Mouse (Mus musculus) retina, adult 2 months (tissue): ENCODE measurements around the gene Tmem192.

Experiments
- DNase-seq: peaks from one replicate; pipeline ENCODE4 v3.0.0-alpha.2; 2012; ENCODE audit warnings: low read depth, low spot score

The Tmem192 gene

DNA sequence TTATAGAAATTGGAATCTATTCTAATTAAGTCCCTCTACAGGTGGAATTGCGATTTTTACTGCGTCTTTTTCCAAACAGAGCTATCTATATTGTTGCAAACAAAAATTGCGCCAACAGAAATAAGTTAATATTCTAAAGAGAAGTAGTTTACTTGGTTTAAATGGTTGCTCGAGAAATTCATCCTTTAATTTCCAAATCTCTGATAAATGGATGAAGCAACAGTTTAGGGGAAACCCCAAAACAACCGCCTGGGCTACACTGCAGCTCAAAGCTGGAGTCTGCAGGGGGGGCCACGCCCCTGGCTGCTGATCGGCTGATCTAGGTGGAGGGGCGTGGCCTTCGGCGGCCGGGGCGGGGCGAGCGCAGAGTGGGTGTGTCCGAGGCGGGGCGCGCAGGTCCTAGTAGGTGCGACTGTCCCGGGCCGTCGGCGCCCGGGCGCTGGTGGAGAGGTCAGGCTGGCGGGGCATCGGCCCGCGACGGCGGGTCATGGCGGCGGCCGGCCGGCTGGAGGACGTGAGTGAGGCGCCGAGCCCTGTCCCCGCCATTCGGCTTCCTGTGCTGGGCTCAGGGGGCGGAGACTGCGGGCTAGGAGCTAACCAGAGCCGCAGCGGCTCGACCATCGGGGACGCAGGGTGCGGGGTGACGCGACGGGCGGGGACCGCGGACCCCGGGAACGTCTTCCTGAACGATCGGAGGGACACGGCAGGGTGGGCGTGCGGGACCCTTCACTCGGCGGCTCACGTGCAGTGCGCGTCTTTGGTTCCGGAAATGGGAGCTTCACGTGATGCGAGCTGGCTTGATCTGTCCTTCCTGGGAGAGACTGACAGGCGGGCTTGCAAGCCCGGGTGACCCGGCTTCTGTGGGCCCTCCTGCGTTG, at the start of gene Tmem192:
Gene Tmem192 (plus strand): TSS at position 366 of the 878 bp plus-strand sequence.
- DNase-seq, result peak; percentile 79

- DNase-seq, result no peak
These were observed 48.3 kb upstream of the Tmem192 start for GRCm38 (mm10) chr8:64898710-64899109.

GRCm38 (mm10) chr8:64900645-64901044, 46.3 kb upstream of the Tmem192 start:
- no peak for DNase-seq

- no peak for DNase-seq
These were observed 45.3 kb upstream of the Tmem192 start for GRCm38 (mm10) chr8:64901527-64902156.

DNA sequence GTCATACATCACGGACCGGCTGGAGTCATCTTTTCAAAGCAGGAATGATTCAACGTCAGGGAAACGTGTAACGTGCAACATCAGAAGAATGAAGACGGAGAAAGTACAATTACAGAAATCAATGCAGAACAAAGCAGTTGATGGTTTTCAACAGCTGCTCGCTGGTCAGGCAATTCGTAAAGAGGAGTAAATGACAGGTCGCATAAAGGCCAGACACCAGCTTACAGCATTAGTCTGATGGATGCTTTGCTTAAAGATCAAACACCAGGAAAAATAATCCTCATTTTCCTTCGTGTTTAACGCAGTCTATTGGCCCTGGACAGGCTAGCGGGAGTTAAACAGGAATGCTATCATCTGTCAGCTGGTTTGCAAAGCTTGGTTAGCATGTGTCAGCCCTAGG, 44.8 kb upstream of the Tmem192 start:
- no peak for DNase-seq

GRCm38 (mm10) chr8:64903778-64904177, 43.2 kb upstream of the Tmem192 start:
- DNase-seq, result no peak

DNA sequence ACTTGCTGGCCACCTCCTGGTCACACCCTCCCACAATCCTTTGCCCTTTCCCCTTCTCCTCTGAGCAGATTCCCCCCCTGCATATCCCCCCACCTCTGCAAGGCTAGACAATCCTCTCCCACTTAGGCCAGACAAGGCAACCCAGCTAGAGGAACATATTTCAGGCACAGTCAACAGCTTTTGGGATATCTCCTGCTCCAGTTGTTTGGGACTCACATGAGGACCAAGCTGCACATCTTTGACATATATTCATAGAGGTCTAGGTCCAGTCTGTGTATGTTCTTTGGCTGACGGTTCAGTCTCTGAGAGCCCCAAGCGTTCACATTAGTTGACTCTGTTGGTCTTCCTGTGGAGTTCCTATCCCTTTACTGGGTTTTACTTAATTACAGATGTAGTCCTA, 37.0 kb upstream of the Tmem192 start:
- no peak for DNase-seq

- no peak for DNase-seq
These were observed 30.2 kb upstream of the Tmem192 start for GRCm38 (mm10) chr8:64916793-64917192.

DNA sequence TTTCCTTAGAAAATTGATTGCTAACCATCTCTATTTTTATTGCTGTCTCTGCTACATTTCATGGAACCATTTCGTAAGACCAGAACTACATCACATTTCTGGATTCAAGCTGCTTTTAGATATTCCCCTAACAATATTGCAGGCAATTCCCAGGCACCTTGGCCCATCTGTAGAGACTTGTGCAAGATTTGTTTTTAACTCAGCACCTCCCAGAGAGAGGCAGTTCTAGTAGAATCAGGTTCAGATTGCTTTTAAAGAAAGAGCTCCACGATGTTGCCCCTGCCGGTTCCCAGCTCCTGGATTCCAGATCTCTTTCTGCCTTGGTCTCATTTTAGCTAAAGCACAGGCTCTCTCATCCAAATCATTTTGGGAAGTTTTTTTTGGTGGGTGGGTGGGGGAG, 23.7 kb upstream of the Tmem192 start:
- no peak for DNase-seq

DNA sequence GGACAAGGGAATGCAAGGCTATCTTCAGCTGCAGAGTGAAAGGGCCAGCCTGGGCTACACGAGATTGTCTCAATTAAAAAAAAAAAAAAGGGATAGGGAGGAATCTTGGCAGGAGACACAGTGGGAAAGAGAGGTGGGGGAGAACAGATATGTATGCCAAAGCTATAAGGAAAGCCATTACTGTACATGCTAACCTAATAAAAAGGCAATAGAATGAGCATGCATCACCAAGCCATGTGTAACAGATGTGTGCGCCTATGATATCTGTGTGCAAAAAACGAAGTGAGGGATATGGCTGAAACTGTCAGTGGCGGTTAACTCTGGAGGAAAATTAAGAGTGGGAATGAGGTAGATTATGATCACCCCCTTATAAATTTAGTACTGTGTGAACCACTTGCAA, 21.2 kb upstream of the Tmem192 start:
- no peak for DNase-seq

- no peak for DNase-seq
These were observed 20.6 kb upstream of the Tmem192 start for GRCm38 (mm10) chr8:64926355-64926754.

- DNase-seq, result no peak
These were observed 18.0 kb upstream of the Tmem192 start for GRCm38 (mm10) chr8:64928938-64929337.

DNA sequence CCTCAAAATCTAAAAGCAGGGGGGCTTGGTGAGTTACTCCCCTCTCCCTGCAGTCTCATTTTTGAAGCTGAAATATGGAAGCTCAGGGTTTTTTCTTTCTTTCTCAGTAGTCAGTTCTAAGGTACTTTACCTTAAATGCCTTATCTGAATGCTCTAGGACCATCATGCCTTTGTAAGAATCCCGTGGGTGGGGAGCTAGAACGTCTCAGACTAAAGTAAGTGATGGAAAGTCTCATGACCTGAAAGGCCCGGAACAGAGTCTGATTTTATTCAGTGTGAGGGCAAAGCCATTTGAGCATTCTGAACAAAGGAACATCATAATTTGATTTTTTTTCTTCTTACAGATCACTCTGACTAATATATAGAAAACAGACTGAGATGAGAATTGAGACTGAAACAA, 12.0 kb upstream of the Tmem192 start:
- no peak for DNase-seq

GRCm38 (mm10) chr8:64941019-64941418, 6.0 kb upstream of the Tmem192 start:
- no peak for DNase-seq

DNA sequence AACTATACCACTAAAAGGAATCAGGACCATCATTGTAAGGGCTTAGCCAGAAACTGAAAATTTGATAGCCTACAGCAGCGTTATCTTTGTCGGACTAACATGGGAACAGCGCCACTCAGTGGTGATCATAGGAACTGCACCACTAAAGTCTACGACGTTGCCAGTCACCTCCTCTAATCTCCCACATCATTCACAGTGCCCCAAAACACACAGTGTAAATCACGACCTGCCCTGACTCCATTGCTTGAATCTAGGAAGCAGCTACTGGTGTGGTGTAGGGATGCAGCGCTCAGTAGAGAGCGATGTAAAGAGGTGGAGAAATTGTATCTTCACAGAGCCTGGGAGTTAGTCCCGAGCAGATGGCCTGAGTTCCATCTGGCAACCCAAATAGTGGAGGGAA, 5.5 kb upstream of the Tmem192 start:
- peak; percentile 66 for DNase-seq

DNA sequence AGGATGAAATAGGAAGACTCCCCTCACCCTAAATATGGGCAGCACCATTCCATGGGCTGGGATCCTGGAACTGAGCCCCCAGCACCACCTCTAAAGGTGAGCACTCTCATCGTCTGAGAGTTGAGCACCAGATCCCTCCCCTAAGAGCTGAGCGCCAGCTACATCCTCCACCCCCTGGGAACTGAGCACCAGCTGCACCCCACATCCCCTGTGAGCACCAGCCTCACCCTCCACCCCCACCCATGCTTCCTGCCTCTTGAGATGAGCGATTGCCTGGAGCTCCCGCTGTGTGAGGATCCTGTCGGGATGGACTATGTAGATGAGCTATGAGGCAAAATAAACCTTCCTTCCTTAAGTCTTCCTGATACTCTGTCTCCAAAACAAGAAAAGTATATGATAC, 4.0 kb upstream of the Tmem192 start:
- DNase-seq, result no peak

GRCm38 (mm10) chr8:64944831-64945230, 2.2 kb upstream of the Tmem192 start:
- DNase-seq, result no peak

DNA sequence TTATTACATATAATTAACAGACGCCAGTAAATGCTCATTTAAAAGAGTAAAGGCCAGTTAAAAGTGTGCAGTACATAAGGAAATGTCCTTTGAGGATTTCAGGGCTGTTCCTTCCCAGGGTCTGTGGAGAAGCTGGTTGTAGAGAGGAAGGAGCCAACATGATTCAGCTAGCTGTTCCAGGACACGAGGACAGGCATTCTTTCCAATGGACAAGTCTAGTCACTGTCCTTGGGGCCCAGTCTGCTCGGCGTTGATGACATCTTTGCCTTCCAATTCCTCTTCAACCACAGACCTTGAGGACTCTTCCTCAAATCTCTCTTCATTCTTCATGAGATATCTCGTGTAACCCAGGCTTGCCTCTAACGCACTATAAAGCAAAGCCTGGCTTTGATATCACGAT, 1.4 kb upstream of the Tmem192 start:
- no peak for DNase-seq

- no peak for DNase-seq
These were observed 555 bp upstream of the Tmem192 start for GRCm38 (mm10) chr8:64946441-64946819.

GRCm38 (mm10) chr8:64947698-64948034, 681 bp downstream of the Tmem192 start:
- DNase-seq, result no peak

- no peak for DNase-seq
These were observed 1.4 kb downstream of the Tmem192 start for GRCm38 (mm10) chr8:64948371-64948770.

- DNase-seq, result no peak
These were observed 5.1 kb downstream of the Tmem192 start for GRCm38 (mm10) chr8:64952101-64952500.

- DNase-seq, result no peak
These were observed 12.0 kb downstream of the Tmem192 start for GRCm38 (mm10) chr8:64959025-64959424.
